Mouse (Mus musculus) liver, adult 2 months (tissue): ENCODE measurements around the gene Usp24.

Experiments used
- CTCF ChIP-seq: fragments of 200-500 bp; IDR thresholded peaks from 2 replicates; pipeline ENCODE4 v1.5.1; 2011; ENCODE audit warnings: low read depth, low read length, control low read depth
- POLR2A ChIP-seq: fragments of 200-500 bp; IDR thresholded peaks from 2 replicates; pipeline ENCODE4 v1.6.1; 2011; ENCODE audit warnings: low read length, control low read depth; ENCODE audit not compliant: insufficient read depth; ENCODE audit errors: extremely low read depth

- TF ChIP-seq POLR2A = no peak
- TF ChIP-seq CTCF = no peak
Measured at GRCm38 (mm10) chr4:106347664-106348063, 31.7 kb downstream of the Usp24 start.
